9 mouse cellular contexts compared by ENCODE assay signal in genomic region chr11:77737289-77737688, GRCm38 (mm10). TPM values are rescaled to one million over a fixed set of nuclear protein-coding genes. Genes with fewer than 3 reads are reported as not detected.
A peak's percentile ranks its signal among the peaks of the same experiment; 100 is the strongest.
DNase-seq lines count a peak whose midpoint lies in the region; ATAC-seq and TF ChIP-seq lines count a peak whose summit lies in the region.
"Had no signal": no experiment of that assay in that cellular context is flagged by ENCODE, and none has a peak within 500 bp of the region (broad histone marks: within the 10 kb centered on the region; RNA-seq: fewer than 3 reads in every experiment).

No protein-coding gene starts in this region.

- DNase-seq in A20 (ENCODE audit: low read depth, low spot score), result peak; percentile 52
- DNase-seq in G1E (ENCODE audit: low spot score), result peak; percentile 13
- peak; percentile 82 for DNase-seq in cerebellum, adult 11 months
- peak; percentile 71 to 82 for DNase-seq in frontal cortex, postnatal 25 days (ENCODE audit: low spot score in 2 of 2)
- peak; percentile 93 for DNase-seq in kidney, postnatal 4 days
- peak; percentile 95 for DNase-seq in lung, embryonic 14.5 days
- DNase-seq in right cerebral cortex, postnatal 36 days (ENCODE audit: low spot score in 2 of 2), result peak; percentile 66 to 69
- peak; percentile 62 to 86 for DNase-seq in urinary bladder, postnatal 4 days (ENCODE audit: low spot score in 2 of 2)

- no peak overlapping the region for H3K27ac ChIP-seq in lung, embryonic 14.5 days (ENCODE audit: low read depth)
- H3K27ac ChIP-seq: limb, embryonic 15.5 days had no signal

- peak; percentile 62 for TF ChIP-seq CTCF in G1E (IDR thresholded peaks at IDR 0.05; ENCODE audit: low read depth, low read length)
- peak; percentile 97 for TF ChIP-seq CTCF in lung, embryonic 14.5 days (IDR thresholded peaks at IDR 0.05; ENCODE audit: low read depth)

- no peak; the same call in 1 of the 2 replicates for ATAC-seq in G1E (ENCODE audit: extremely low read depth, insufficient number of reproducible peaks, low FRiP score, poor library complexity, severe bottlenecking)
- no peak for ATAC-seq in lung, embryonic 14.5 days (ENCODE audit: insufficient read depth)

- peaks cover 26% of the 10 kb centered on the region for H3K27me3 ChIP-seq in G1E (ENCODE audit: insufficient read depth, low read length)
- H3K27me3 ChIP-seq in lung, embryonic 14.5 days (ENCODE audit: insufficient read depth, low read length), result no peaks in the 10 kb centered on the region
- H3K27me3 ChIP-seq: limb, embryonic 15.5 days had no signal

- WGBS in lung, embryonic 14.5 days, result under 1% methylated on average over 6 of the region's 6 CpGs

- H3K36me3 ChIP-seq in G1E (replicated peaks), result no peaks in the 10 kb centered on the region
- no peaks in the 10 kb centered on the region for H3K36me3 ChIP-seq in lung, embryonic 14.5 days (ENCODE audit: insufficient read depth)
- H3K36me3 ChIP-seq: limb, embryonic 15.5 days had no signal

- H3K9ac ChIP-seq in lung, embryonic 14.5 days, result no peak overlapping the region
- H3K9ac ChIP-seq: limb, embryonic 15.5 days had no signal

- H3K9me3 ChIP-seq in G1E (replicated peaks), result no peaks in the 10 kb centered on the region
- H3K9me3 ChIP-seq in lung, embryonic 14.5 days (ENCODE audit: low read depth, low read length), result no peaks in the 10 kb centered on the region
- H3K9me3 ChIP-seq: limb, embryonic 15.5 days had no signal

- no peak overlapping the region for H3K4me2 ChIP-seq in lung, embryonic 14.5 days
- H3K4me2 ChIP-seq: limb, embryonic 15.5 days had no signal

- H3K4me1 ChIP-seq in G1E (ENCODE audit: insufficient read depth, low read depth, low read length), result peaks cover 3% of the 10 kb centered on the region; the same call in 1 of the 2 replicates
- H3K4me1 ChIP-seq in lung, embryonic 14.5 days (ENCODE audit: insufficient read depth), result no peaks in the 10 kb centered on the region
- H3K4me1 ChIP-seq: limb, embryonic 15.5 days had no signal

- H3K4me3 ChIP-seq in G1E (ENCODE audit: low read depth, low read length), result no peak overlapping the region
- H3K4me3 ChIP-seq in lung, embryonic 14.5 days (ENCODE audit: low read depth, low read length), result no peak overlapping the region
- H3K4me3 ChIP-seq: limb, embryonic 15.5 days had no signal

RNA-seq across cellular contexts. Expression of gene Cryba1, which starts 12.2 kb away (rescaled TPM):
- total RNA-seq in G1E (2014; fragmentation: Nextera tagmentation), result not detected in 2 replicates
- total RNA-seq in G1E (2017), result 0.27 TPM in 1 of 2 replicates, not detected in the other
- polyA plus RNA-seq in G1E (2012), result not detected in 2 replicates
- not detected in 2 replicates for polyA plus RNA-seq in lung, embryonic 14.5 days (2014; fragmentation: Nextera tagmentation; extraction: Ambion mirVana)
- polyA plus RNA-seq: limb, embryonic 15.5 days had no signal

RNA-seq across cellular contexts. Expression of gene Myo18a, which starts 25.8 kb away (rescaled TPM):
- total RNA-seq in G1E (2014; fragmentation: Nextera tagmentation) (53.1 and 57.0 TPM in 2 replicates), G1E (2017) (28.8 and 32.7 TPM in 2 replicates)
- polyA plus RNA-seq in G1E (2012), result 41.9 and 59.4 TPM in 2 replicates
- polyA plus RNA-seq in lung, embryonic 14.5 days (2014; fragmentation: Nextera tagmentation; extraction: Ambion mirVana), result 32.2 and 35.0 TPM in 2 replicates

RNA-seq across cellular contexts. Expression of gene Gm10277, which starts 50.3 kb away (rescaled TPM):
- total RNA-seq in G1E (2014; fragmentation: Nextera tagmentation) (not detected in 2 replicates), G1E (2017) (0.23 and 0.33 TPM in 2 replicates)
- not detected in 2 replicates for polyA plus RNA-seq in G1E (2012)
- polyA plus RNA-seq in lung, embryonic 14.5 days (2014; fragmentation: Nextera tagmentation; extraction: Ambion mirVana), result 1.1 and 1.5 TPM in 2 replicates

RNA-seq across cellular contexts. Expression of gene Nufip2, which starts 51.3 kb away (rescaled TPM):
- total RNA-seq in G1E (2014; fragmentation: Nextera tagmentation) (97.1 and 113 TPM in 2 replicates), G1E (2017) (75.3 and 94.0 TPM in 2 replicates)
- 22.3 and 24.0 TPM in 2 replicates for polyA plus RNA-seq in G1E (2012)
- polyA plus RNA-seq in lung, embryonic 14.5 days (2014; fragmentation: Nextera tagmentation; extraction: Ambion mirVana), result 6.5 and 7.5 TPM in 2 replicates

Comparison
In these comparisons a context has a peak if more than half of its experiments do, and no peak if none do; other contexts are left out.
1. DNase-seq: peak in every context shown above with its lines; median percentile 95 in lung, embryonic 14.5 days; 93 in kidney, postnatal 4 days; 82 in cerebellum, adult 11 months; 76 in frontal cortex, postnatal 25 days; 74 in urinary bladder, postnatal 4 days; 68 in right cerebral cortex, postnatal 36 days; 52 in A20; 13 in G1E.